Mouse (Mus musculus): Measurements from ENCODE around the gene Nedd9. TPM values are rescaled to one million over a fixed set of nuclear protein-coding genes. Genes with fewer than 3 reads are reported as not detected.

Nedd9 gene
- polyA plus RNA-seq, 1 experiment from 2014 or later, result 19.5 TPM

DNA sequence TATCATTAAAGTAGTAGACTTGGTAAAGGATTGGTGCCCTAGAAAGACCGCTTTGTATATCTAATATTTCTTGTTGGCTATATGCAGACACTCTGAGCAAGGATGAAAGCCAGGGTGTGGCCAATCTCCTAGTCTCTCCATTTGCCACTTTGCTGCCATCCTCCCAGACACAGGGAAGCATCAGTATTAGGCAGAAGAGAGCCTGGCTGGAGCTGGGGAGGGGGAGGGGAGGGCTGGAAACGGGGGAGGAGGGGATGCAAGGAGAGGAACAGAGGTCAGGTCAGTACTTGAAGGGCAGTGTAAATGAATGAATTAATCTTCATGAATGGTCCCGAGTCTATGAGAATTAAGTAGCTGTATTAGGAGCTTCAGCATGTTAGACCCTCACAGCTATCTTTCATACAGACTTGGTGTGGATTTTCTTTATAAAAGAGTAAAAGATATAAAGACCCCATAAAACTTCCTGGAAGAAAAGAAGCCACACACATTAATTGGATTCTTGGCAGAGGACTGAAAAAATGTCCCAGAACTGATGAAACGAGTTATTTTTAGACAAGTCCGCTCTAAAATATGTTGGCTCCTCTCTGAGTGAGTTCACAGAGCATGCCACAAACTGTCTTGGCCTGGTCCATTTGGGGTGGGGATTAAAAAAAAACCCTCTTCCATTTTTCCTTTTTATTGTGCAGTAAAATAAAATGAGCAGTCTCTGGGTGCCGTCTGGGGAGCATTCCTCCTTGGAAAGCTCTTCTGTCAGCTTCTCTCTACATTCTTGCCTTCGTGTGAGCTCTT lies 23.7 kb upstream of the Nedd9 start:
- no peak overlapping the region for H3K4me3 ChIP-seq

DNA sequence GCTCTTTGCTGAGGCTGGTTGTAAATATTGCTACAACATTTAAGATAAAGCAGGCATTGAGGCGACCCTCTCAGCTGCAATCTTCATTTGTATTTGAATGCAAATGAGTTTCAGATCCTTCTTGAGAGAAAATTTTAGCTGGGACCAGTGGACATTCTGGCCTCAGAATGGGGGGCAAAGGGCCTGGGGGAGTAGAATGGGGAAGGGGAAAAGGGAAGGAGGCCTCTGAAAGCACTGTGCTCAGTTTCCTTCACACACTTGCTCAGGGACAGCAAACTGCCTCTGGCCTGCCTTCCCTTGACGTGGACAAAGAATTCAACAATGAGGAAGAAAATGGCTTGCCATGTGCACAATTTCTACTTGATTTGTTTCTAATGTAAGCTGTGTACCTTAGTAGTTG lies 18.4 kb upstream of the Nedd9 start:
- H3K27me3 ChIP-seq, result 0 out of 2 replicates have a peak, but pooled peaks cover 3% of the 10 kb centered on the region
- no peak for ATAC-seq
- no peak overlapping the region for H3K27ac ChIP-seq
- no peaks in the 10 kb centered on the region for H3K9me3 ChIP-seq (replicated peaks)
- H3K9ac ChIP-seq, result no peak overlapping the region
- 46% methylated on average over 2 of the region's 2 CpGs for whole genome bisulfite sequencing
- no peaks in the 10 kb centered on the region for H3K36me3 ChIP-seq (ENCODE audit: poor library complexity, severe bottlenecking)
- H3K4me3 ChIP-seq, result no peak overlapping the region
- no peak overlapping the region for H3K4me2 ChIP-seq
- peaks cover 10% of the 10 kb centered on the region; the same call in 1 of the 2 replicates for H3K4me1 ChIP-seq

More for the DNA sequence above, 23.7 kb upstream of the Nedd9 start:
- H3K9ac ChIP-seq, result no peak overlapping the region
- H3K4me2 ChIP-seq, result no peak overlapping the region
- no peak overlapping the region for H3K27ac ChIP-seq
- 0 out of 2 replicates have a peak, but pooled peaks cover under 1% of the 10 kb centered on the region for H3K4me1 ChIP-seq
- no peaks in the 10 kb centered on the region for H3K36me3 ChIP-seq (ENCODE audit: poor library complexity, severe bottlenecking)
- no peak for ATAC-seq
- WGBS, result 51% methylated on average over 7 of the region's 7 CpGs
- H3K27me3 ChIP-seq, result no peaks in the 10 kb centered on the region
- no peaks in the 10 kb centered on the region for H3K9me3 ChIP-seq (replicated peaks)

DNA sequence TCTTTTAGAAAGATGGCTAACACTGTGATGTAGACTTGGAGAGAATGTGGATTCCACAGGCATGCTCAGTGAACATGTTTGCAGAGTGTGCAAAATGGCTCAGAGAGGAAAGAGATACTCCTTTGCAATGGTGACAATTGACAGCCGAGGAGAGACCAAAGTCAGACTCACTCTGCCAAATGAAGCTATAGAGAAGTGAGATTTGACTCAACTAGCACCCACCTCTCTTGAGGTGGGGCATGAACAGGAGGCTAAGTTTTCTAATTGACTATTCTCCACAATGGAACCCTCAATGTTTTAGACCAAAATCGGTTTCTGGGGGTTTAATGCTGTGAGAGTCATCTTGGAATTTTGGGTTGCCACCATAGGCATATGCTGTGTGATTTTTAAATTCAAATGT lies 17.8 kb upstream of the Nedd9 start:
- Histone ChIP-seq H3K4me2 (no peak overlapping the region), H3K4me1 (peaks cover 10% of the 10 kb centered on the region; the same call in 1 of the 2 replicates), H3K9ac (no peak overlapping the region), H3K36me3 (ENCODE audit: poor library complexity, severe bottlenecking) (no peaks in the 10 kb centered on the region), H3K9me3 (replicated peaks) (no peaks in the 10 kb centered on the region), H3K4me3 (no peak overlapping the region), H3K27ac (no peak overlapping the region), H3K27me3 (0 out of 2 replicates have a peak, but pooled peaks cover 3% of the 10 kb centered on the region)
- 90% methylated on average over 2 of the region's 2 CpGs for WGBS
- ATAC-seq, result no peak

DNA sequence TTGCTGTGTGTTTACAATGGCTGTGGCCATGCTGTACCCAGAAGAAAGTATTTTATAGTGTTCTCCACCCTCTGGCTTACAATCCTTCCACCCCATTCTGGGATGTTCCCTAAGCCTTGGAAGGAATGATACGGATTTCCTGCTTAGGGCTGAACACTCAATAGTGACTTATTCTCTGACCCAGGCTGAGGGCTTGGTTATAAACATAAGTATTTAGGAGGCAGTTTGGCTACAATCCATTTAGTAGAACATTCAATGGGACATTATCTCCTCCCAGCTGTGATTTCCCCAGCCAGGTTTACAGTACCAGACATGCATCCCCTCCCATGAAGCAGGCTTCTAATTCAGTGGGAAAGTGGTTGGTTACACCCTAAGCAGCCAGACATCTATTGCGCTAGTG lies 17.3 kb upstream of the Nedd9 start:
- WGBS, result 92% methylated on average over 2 of the region's 2 CpGs
- no peak overlapping the region for H3K4me2 ChIP-seq
- no peak for ATAC-seq
- no peaks in the 10 kb centered on the region for H3K36me3 ChIP-seq (ENCODE audit: poor library complexity, severe bottlenecking)
- H3K4me3 ChIP-seq, result no peak overlapping the region
- H3K9me3 ChIP-seq (replicated peaks), result no peaks in the 10 kb centered on the region
- peaks cover 10% of the 10 kb centered on the region; the same call in 1 of the 2 replicates for H3K4me1 ChIP-seq
- H3K27ac ChIP-seq, result no peak overlapping the region
- H3K9ac ChIP-seq, result no peak overlapping the region
- 0 out of 2 replicates have a peak, but pooled peaks cover 3% of the 10 kb centered on the region for H3K27me3 ChIP-seq

DNA sequence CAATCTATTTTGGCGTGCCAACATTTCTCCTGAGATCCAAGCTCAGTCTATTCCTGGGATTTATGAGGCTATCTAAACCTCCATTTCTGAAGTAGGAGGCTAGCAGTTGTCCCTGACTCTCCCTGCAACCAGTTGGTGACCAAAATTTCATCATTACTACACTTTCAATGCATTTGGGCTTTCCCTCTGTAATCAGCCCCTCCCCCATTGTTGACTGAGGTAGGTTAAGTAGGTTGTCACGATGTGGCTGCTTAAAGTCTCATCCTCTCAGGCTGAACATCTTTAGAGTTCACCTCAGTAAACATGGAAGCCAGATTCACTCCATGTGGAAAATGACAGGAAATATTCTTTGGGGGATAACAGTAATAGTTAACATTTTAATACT lies 15.7 kb upstream of the Nedd9 start:
- Histone ChIP-seq H3K4me3 (no peak overlapping the region), H3K9ac (no peak overlapping the region), H3K27me3 (0 out of 2 replicates have a peak, but pooled peaks cover 3% of the 10 kb centered on the region), H3K9me3 (replicated peaks) (no peaks in the 10 kb centered on the region), H3K4me1 (peaks cover 19% of the 10 kb centered on the region), H3K36me3 (ENCODE audit: poor library complexity, severe bottlenecking) (no peaks in the 10 kb centered on the region), H3K4me2 (no peak overlapping the region), H3K27ac (no peak overlapping the region)
- no peak for ATAC-seq
- WGBS, result 77% methylated on average over 2 of the region's 2 CpGs

DNA sequence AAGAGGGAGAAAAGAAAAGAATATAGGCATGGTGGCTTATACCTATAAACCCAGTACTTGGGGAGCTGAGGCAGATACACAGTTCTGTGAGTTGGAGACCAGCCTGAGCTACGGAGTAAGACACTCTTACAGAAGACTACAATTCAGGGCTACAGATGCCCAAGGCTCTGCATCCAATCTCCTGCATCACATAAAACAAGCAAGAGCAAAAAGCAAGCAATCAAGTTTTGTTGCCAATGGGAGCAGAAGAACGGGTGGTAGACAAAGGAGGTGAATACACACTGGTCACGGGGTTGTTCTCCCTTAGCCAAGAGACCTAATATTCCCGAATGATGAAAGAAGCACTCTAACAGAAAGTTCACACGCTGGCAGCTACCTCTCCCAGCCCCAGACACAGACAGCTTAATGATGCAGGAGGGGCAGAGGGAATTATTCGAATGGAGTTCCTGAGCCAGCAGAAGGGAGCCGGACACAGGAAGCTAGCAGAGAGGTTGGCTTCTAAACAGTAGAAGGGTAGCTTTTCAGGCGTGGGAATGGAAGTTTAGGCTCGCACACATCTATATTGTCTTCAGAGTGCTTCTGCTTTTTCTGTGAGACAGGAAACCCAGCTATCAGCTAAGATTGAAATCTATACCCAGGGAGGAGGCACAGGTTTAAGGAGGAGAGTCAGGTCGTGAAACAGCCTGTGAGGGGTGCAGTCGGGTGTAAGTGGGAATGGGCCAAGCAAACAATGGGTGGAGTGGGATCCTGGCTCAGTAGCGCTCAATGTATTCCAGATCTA lies 15.2 kb upstream of the Nedd9 start:
- H3K27ac ChIP-seq, result no peak overlapping the region
- H3K36me3 ChIP-seq (ENCODE audit: poor library complexity, severe bottlenecking), result no peaks in the 10 kb centered on the region
- no peak for ATAC-seq
- 68% methylated on average over 12 of the region's 12 CpGs for WGBS
- H3K9ac ChIP-seq, result no peak overlapping the region
- H3K4me1 ChIP-seq, result peaks cover 24% of the 10 kb centered on the region
- H3K4me2 ChIP-seq, result no peak overlapping the region
- no peaks in the 10 kb centered on the region for H3K9me3 ChIP-seq (replicated peaks)
- 0 out of 2 replicates have a peak, but pooled peaks cover 3% of the 10 kb centered on the region for H3K27me3 ChIP-seq
- no peak overlapping the region for H3K4me3 ChIP-seq

DNA sequence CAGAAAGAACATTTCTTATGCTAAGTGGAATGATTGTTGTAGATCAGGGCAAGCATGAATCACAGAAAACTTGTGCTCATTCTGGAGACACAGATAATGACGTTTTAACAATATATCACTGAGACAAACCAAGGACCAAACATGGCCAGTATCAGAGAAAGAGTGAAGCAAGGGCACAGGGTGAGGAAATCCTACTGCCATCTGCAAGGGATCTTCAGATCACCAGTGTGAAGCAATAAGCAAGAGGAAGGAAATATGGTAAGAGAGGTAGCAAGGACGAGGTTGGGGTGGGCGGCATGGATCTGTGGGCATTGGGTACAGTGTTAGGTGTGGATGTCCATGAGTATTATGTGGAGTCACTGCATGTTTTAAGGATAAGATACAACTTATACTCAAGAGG lies 13.6 kb upstream of the Nedd9 start:
- Histone ChIP-seq H3K36me3 (ENCODE audit: poor library complexity, severe bottlenecking) (no peaks in the 10 kb centered on the region), H3K4me2 (no peak overlapping the region), H3K9ac (no peak overlapping the region), H3K27me3 (0 out of 2 replicates have a peak, but pooled peaks cover 3% of the 10 kb centered on the region), H3K27ac (no peak overlapping the region), H3K9me3 (replicated peaks) (no peaks in the 10 kb centered on the region), H3K4me3 (no peak overlapping the region), H3K4me1 (peaks cover 23% of the 10 kb centered on the region)
- WGBS, result 93% methylated on average over 3 of the region's 3 CpGs
- ATAC-seq, result no peak

DNA sequence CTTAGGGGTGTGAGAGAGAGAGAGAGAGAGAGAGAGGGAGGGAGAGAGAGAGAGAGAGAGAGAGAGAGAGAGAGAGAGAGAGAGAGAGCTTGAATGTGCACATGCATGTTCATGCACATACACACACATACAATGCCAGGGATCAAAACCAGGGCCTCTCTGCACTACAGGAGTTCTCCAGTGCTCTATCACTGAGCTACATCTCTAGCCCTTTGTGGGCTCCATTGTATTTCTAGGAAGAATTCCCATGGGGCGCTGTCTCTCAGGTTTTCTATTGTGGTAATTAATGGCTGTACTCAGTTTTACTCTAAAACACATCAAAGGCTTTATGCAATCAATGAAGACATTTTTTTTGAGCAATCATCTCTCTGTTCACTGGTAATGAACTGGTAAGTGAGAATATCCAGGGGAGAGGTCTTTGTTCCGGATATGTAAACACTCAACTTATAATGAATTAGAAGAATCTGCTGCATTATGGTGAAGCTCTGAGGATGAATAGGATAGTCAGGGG lies 11.5 kb upstream of the Nedd9 start:
- no peak for ATAC-seq
- H3K27ac ChIP-seq, result no peak overlapping the region
- H3K9ac ChIP-seq, result no peak overlapping the region
- H3K36me3 ChIP-seq (ENCODE audit: poor library complexity, severe bottlenecking), result no peaks in the 10 kb centered on the region
- H3K4me3 ChIP-seq, result no peak overlapping the region
- H3K4me2 ChIP-seq, result no peak overlapping the region
- H3K27me3 ChIP-seq, result 0 out of 2 replicates have a peak, but pooled peaks cover 3% of the 10 kb centered on the region
- WGBS, result 45% methylated on average over 2 of the region's 2 CpGs
- H3K9me3 ChIP-seq (replicated peaks), result no peaks in the 10 kb centered on the region
- peaks cover 18% of the 10 kb centered on the region for H3K4me1 ChIP-seq

DNA sequence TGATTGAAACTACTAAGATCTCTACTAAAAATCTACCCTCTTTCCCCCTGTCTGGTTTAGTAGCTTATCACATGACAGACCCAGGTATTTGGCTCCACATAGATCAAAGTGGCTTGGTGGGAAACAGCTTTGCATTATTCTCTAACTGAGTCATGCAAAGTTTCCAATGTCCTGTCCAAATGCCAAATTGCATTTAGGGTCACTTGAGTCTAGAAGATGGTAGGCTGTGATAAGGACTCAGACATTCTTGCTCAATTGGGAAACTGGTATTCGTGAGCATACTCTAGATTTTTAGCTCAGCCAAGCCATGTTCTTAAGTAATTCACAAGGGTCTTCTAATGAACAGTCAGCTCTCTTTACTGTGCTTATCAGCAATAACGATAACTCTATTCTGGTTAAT lies 7.5 kb upstream of the Nedd9 start:
- no peak for ATAC-seq
- Histone ChIP-seq H3K9me3 (replicated peaks) (no peaks in the 10 kb centered on the region), H3K9ac (no peak overlapping the region), H3K36me3 (ENCODE audit: poor library complexity, severe bottlenecking) (no peaks in the 10 kb centered on the region), H3K4me2 (no peak overlapping the region), H3K27ac (no peak overlapping the region), H3K4me1 (peaks cover 14% of the 10 kb centered on the region), H3K4me3 (no peak overlapping the region), H3K27me3 (no peaks in the 10 kb centered on the region)
- WGBS, result 96% methylated on average over 2 of the region's 2 CpGs

DNA sequence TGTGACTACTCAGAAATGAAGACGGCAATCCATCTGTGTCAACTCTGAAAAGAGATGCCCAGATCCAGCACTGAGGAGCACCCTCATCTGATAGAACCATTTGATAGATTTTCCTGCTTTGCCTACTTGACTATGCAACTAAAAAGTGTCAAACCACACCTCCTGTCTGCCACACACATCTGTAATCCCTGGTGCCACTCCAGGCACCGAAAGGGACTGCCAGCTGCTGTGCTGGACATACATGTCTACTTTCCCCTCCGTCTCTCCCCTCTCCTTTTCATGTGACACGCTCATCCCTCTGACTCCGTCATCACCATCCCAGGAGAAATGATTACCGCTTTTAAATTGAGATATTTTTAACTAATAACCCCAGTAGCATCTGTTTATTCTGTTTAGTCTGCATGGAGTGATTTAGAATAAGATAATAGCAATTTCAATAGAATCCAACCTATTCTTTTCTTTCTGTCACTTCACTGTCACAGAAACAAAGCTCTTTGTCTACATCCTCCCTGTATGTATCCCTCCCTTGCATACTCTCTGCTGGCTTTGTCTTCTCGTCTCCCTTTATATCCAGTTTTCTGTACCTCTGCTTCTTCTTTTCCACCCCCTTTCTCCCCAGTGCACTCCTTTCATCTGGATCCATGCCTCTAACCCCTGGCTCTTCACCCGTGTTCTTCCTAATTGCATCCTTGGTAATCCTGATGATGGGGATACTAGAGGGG lies 5.0 kb upstream of the Nedd9 start:
- H3K27me3 ChIP-seq, result no peaks in the 10 kb centered on the region
- H3K4me1 ChIP-seq, result no peaks in the 10 kb centered on the region
- no peaks in the 10 kb centered on the region for H3K9me3 ChIP-seq (replicated peaks)
- no peak overlapping the region for H3K4me2 ChIP-seq
- 69% methylated on average over 8 of the region's 8 CpGs for WGBS
- no peak overlapping the region for H3K9ac ChIP-seq
- no peak for ATAC-seq
- H3K36me3 ChIP-seq (ENCODE audit: poor library complexity, severe bottlenecking), result no peaks in the 10 kb centered on the region
- 0 out of 2 replicates have a peak overlapping the region, but pooled peaks have one; percentile 6 for H3K27ac ChIP-seq
- H3K4me3 ChIP-seq, result no peak overlapping the region

DNA sequence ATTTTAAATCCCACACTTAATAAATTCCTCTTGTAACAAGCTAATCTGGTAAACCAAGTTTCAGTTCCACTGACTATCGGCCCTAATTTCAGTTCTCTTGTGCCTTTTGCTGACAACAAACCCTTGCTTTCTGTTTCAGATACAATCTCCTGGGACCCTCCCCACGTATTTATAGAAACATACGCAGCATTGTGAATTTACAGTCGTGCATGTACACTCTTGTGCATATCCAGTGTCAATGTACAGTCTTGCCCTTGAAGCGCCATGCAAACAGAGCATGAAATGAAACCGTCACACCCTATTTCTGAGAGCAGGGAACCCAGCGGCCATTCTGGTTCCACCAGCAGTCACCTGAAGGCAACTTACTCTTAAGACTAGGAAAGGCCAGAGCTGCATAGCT lies 4.4 kb upstream of the Nedd9 start:
- no peaks in the 10 kb centered on the region for H3K9me3 ChIP-seq (replicated peaks)
- no peaks in the 10 kb centered on the region for H3K27me3 ChIP-seq
- ATAC-seq, result no peak

More for the DNA sequence above, 4.4 kb upstream of the Nedd9 start:
- H3K4me2 ChIP-seq, result no peak overlapping the region
- WGBS, result 90% methylated on average over 7 of the region's 7 CpGs
- no peaks in the 10 kb centered on the region for H3K4me1 ChIP-seq
- no peak overlapping the region for H3K9ac ChIP-seq
- H3K36me3 ChIP-seq (ENCODE audit: poor library complexity, severe bottlenecking), result no peaks in the 10 kb centered on the region
- no peak overlapping the region for H3K27ac ChIP-seq
- H3K4me3 ChIP-seq, result no peak overlapping the region

Measured in forebrain, embryonic 13.5 days (tissue).